Mouse (Mus musculus): ENCODE data around the gene Lrrc2.

DNA sequence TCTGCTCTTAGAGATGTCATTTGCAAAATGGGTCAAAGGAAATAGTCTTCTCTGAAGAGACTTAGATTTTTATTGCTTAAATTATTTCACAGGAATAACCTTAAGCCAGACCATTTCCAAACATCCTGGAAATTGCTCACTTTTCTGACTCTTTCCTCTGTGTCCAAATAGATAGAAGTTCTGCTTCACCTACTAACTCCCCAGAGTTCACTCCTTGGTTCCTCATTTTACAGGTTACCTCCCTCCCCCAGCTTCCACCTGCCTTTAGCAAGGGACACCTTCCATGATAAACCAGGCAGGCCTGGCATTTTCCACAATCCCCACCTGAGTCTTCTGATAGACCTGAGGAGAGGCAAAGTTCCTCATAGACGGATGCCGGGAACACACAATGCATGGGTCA lies 55.2 kb downstream of the Lrrc2 start:
- TF ChIP-seq EP300 (IDR thresholded peaks at IDR 0.05; ENCODE audit: low read length) = no peak
- TF ChIP-seq TBP (conservative IDR thresholded peaks at IDR 0.05; ENCODE audit: low read depth, low read length) = no peak
- TF ChIP-seq ZMIZ1 (IDR thresholded peaks at IDR 0.05; ENCODE audit: low read depth, low read length) = no peak
- TF ChIP-seq MAX (IDR thresholded peaks at IDR 0.05; ENCODE audit: low read length) = no peak
- no peak for TF ChIP-seq CTCF (conservative IDR thresholded peaks at IDR 0.05 in 1 of 2, IDR thresholded peaks at IDR 0.05 in 1 of 2; ENCODE audit: low read depth in 2 of 2, low read length in 2 of 2)
- TF ChIP-seq BHLHE40 (IDR thresholded peaks at IDR 0.05; ENCODE audit: low read depth, low read length) = no peak
- TF ChIP-seq UBTF (IDR thresholded peaks at IDR 0.05; ENCODE audit: low read depth, low read length) = no peak
- no peak for TF ChIP-seq MYC (IDR thresholded peaks at IDR 0.05; ENCODE audit: low read depth, low read length)
- TF ChIP-seq SIN3A (IDR thresholded peaks at IDR 0.05; ENCODE audit: low read length) = no peak
- TF ChIP-seq POLR2A (IDR thresholded peaks at IDR 0.05; ENCODE audit: low read depth, low read length) = no peak
- TF ChIP-seq ETS1 (conservative IDR thresholded peaks at IDR 0.05; ENCODE audit: low read depth, low read length) = no peak
- no peak for TF ChIP-seq JUN (IDR thresholded peaks at IDR 0.05; ENCODE audit: insufficient read depth, low read depth, low read length)
- TF ChIP-seq MAFK (IDR thresholded peaks at IDR 0.05; ENCODE audit: insufficient replicate concordance, low read length) = no peak
- no peak for TF ChIP-seq HCFC1 (IDR thresholded peaks at IDR 0.05; ENCODE audit: low read depth, low read length)
